Mouse (Mus musculus) liver, embryonic 13.5 days (tissue): Measurements from ENCODE around the gene Edc3. TPM values are rescaled to one million over a fixed set of nuclear protein-coding genes. Genes with fewer than 3 reads are reported as not detected.
A peak's percentile ranks its signal among the peaks of the same experiment; 100 is the strongest.

Experiments
- ATAC-seq: fragments of 200-750 bp; cut with Nextera tagmentation; 2 replicates; pipeline ENCODE4 v1.8.0; 2017; ENCODE audit warnings: low read depth, mild to moderate bottlenecking, moderate number of reproducible peaks, moderate library complexity
- DNase-seq: peaks from one replicate; pipeline ENCODE4 v3.0.0; 2022
- H3K27ac ChIP-seq: fragments of 300-500 bp; sonication (generic); 2 replicates; pipeline ENCODE4 v1.5.1; 2015; ENCODE audit warnings: moderate library complexity, mild to moderate bottlenecking, inconsistent platforms
- H3K27me3 ChIP-seq: fragments of 300-500 bp; sonication (generic); 2 replicates; pipeline ENCODE4 v1.6.1; 2015; ENCODE audit warnings: mild to moderate bottlenecking, inconsistent platforms
- H3K36me3 ChIP-seq: fragments of 300-500 bp; sonication (generic); 2 replicates; pipeline ENCODE4 v1.6.1; 2015; ENCODE audit warnings: mild to moderate bottlenecking, inconsistent platforms
- H3K4me1 ChIP-seq: fragments of 300-500 bp; sonication (generic); replicated peaks from 2 replicates; pipeline ENCODE4 v1.6.1; 2015; ENCODE audit warnings: inconsistent platforms
- H3K4me2 ChIP-seq: fragments of 300-500 bp; sonication (generic); 2 replicates; pipeline ENCODE4 v1.6.1; 2015; ENCODE audit warnings: inconsistent platforms, mild to moderate bottlenecking, moderate library complexity
- H3K4me3 ChIP-seq: fragments of 300-500 bp; sonication (generic); replicated peaks from 2 replicates; pipeline ENCODE4 v1.5.1; 2015; ENCODE audit warnings: mild to moderate bottlenecking, inconsistent platforms
- H3K9ac ChIP-seq: fragments of 300-500 bp; sonication (generic); 2 replicates; pipeline ENCODE4 v1.6.1; 2015; ENCODE audit warnings: mild to moderate bottlenecking, inconsistent platforms
- H3K9me3 ChIP-seq: fragments of 300-500 bp; sonication (generic); replicated peaks from 2 replicates; pipeline ENCODE4 v1.6.1; 2016; ENCODE audit warnings: inconsistent platforms
- WGBS: fragments of 180-500 bp; shearing (Covaris S2); methylation state at CpG from one replicate; pipeline ENCODE4 v1.1.7; 2015; ENCODE audit not compliant: insufficient replicate concordance; 5-methylcytosine and 5-hydroxymethylcytosine counted together
- polyA plus RNA-seq: library from polyadenylated mRNA; unstranded; fragments of >200 nt; fragmentation: Nextera tagmentation; extraction: Ambion mirVana; gene quantifications from 2 replicates; pipeline ENCODE4 v1.2.1, GENCODE M21; 2015

Edc3 gene
- polyA plus RNA-seq, 1 experiment from 2014 or later: 16.7 TPM

GRCm38 (mm10) chr9:57762563-57762991 lies 54.2 kb downstream of the Edc3 start:
- H3K4me1 ChIP-seq: peaks cover 83% of the 10 kb centered on the region
- H3K9ac ChIP-seq: peak overlapping the region; percentile 100
- WGBS: 43% methylated on average over 6 of the region's 6 CpGs
- H3K36me3 ChIP-seq: peaks cover 48% of the 10 kb centered on the region
- H3K27ac ChIP-seq: peak overlapping the region; percentile 98
- ATAC-seq (no peak), DNase-seq (no peak)
- 0 out of 2 replicates have a peak, but pooled peaks cover 11% of the 10 kb centered on the region for H3K27me3 ChIP-seq
- no peaks in the 10 kb centered on the region for H3K9me3 ChIP-seq
- H3K4me2 ChIP-seq: peak overlapping the region; percentile 97
- H3K4me3 ChIP-seq: peak overlapping the region; percentile 96

- under 1% methylated on average over 57 of the region's 57 CpGs for WGBS
- peak; percentile 18 for ATAC-seq
- DNase-seq: peak; percentile 45
Observed at GRCm38 (mm10) chr9:57764147-57764973, 56.0 kb downstream of the Edc3 start.

DNA sequence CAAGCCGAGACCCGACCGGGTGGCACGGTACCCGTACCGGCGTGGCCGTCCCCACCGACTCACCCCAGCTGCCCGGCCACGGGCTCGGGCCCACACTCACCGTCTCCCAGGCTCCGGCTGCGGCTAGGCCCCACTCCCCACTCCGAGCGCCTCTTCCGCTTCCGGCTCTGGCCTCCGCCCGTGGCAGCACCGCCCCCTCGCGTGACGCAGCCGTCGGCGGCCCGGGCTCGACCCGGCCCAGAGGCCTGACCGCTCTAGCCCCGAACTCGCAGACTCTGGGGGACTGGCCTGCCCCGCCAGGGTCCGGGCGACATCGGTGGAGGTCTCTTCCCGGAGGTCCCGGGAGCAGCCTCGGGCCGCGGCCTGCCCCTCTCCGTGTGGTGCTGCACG lies 56.6 kb downstream of the Edc3 start:
- ATAC-seq (peak; percentile 76), DNase-seq (peak; percentile 91)
- Histone ChIP-seq H3K9me3 (no peaks in the 10 kb centered on the region), H3K27me3 (0 out of 2 replicates have a peak, but pooled peaks cover 12% of the 10 kb centered on the region), H3K36me3 (peaks cover 24% of the 10 kb centered on the region), H3K4me2 (peak overlapping the region; percentile 97), H3K4me3 (peak overlapping the region; percentile 96), H3K9ac (peak overlapping the region; percentile 100), H3K4me1 (peaks cover 78% of the 10 kb centered on the region), H3K27ac (peak overlapping the region; percentile 98)
- WGBS: under 1% methylated on average over 44 of the region's 45 CpGs

More at GRCm38 (mm10) chr9:57764147-57764973, 56.0 kb downstream of the Edc3 start:
- peaks cover 30% of the 10 kb centered on the region for H3K36me3 ChIP-seq
- peak overlapping the region; percentile 97 for H3K4me2 ChIP-seq
- H3K4me1 ChIP-seq: peaks cover 78% of the 10 kb centered on the region
- H3K9me3 ChIP-seq: no peaks in the 10 kb centered on the region
- H3K27ac ChIP-seq: peak overlapping the region; percentile 98
- H3K9ac ChIP-seq: peak overlapping the region; percentile 100
- H3K27me3 ChIP-seq: 0 out of 2 replicates have a peak, but pooled peaks cover 12% of the 10 kb centered on the region
- peak overlapping the region; percentile 96 for H3K4me3 ChIP-seq

DNA sequence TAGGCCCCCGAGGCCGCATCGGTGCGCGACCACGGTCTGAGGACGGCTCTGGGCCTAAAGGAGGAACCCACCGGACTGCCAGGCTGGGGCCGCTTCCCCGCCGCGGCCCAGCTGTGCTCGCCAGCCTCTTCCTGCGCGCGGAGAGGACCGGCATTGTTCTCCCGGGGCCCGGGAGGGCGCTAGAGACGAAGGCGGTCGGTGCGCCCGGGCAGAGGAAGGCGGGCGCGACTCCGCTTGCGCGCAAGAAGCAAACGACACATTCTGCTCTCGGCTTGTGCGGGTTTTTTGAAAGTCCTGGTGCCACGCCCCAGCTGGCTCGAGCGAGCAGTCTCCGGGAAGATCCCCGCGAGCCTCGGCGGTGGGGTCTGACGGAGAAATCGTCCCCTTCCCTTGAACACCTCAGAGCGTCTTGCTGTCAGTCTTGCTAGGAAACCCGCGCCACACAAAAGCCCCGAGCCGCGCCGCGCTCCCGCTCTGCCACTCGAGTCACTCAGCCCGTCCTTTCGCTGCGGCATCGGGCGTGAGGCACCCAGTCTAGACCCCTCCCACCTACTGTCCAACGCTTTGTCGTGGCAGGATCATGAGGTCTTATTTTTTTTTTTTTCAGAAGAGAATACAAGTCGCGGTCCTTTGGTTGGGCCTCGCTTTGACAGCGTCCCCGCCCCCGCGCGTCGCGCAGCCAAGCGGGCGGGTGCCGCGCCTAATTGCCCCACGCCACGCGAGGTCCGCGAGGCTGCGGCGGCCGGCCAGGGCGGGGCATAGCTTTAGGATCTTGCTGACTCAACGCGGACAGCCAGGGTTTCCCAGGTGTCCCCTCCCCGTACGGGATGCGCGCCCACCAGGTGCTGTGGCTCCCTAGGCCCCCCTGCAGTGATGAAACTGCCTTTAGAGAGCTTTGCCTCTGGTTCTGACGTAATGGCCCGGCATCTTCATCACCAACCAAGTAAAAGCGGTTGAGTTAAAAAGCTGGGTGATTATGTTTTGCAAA lies 57.3 kb downstream of the Edc3 start, which contains the start of gene Clk3:
Gene Clk3, minus strand, starts transcription at position 497 of the 988 bp plus-strand sequence.
- DNase-seq (peak; percentile 71), ATAC-seq (peak; percentile 9)
- Histone ChIP-seq H3K27me3 (0 out of 2 replicates have a peak, but pooled peaks cover 12% of the 10 kb centered on the region), H3K4me1 (peaks cover 78% of the 10 kb centered on the region), H3K9ac (peak within 1 kb of the TSS; percentile 100), H3K9me3 (no peaks in the 10 kb centered on the region), H3K4me3 (peak within 1 kb of the TSS; percentile 96), H3K36me3 (peaks cover 17% of the 10 kb centered on the region), H3K27ac (peak within 1 kb of the TSS; percentile 98), H3K4me2 (peak within 1 kb of the TSS; percentile 97)
- under 1% methylated on average over 92 of the region's 93 CpGs for WGBS

GRCm38 (mm10) chr9:57766431-57766830 lies 58.1 kb downstream of the Edc3 start:
- 0 out of 2 replicates have a peak, but pooled peaks cover 12% of the 10 kb centered on the region for H3K27me3 ChIP-seq
- H3K27ac ChIP-seq: peak overlapping the region; percentile 98
- peaks cover 10% of the 10 kb centered on the region for H3K36me3 ChIP-seq
- no peaks in the 10 kb centered on the region for H3K9me3 ChIP-seq
- peak overlapping the region; percentile 97 for H3K4me2 ChIP-seq
- peaks cover 77% of the 10 kb centered on the region for H3K4me1 ChIP-seq
- no peak for ATAC-seq
- H3K9ac ChIP-seq: peak overlapping the region; percentile 100
- peak overlapping the region; percentile 96 for H3K4me3 ChIP-seq
- no peak for DNase-seq
- WGBS: 48% methylated on average over 6 of the region's 6 CpGs

- peak overlapping the region; percentile 100 for H3K9ac ChIP-seq
- H3K36me3 ChIP-seq: peaks cover 2% of the 10 kb centered on the region
- H3K4me1 ChIP-seq: peaks cover 77% of the 10 kb centered on the region
- peak overlapping the region; percentile 98 for H3K27ac ChIP-seq
- 0 out of 2 replicates have a peak overlapping the region, but pooled peaks have one; percentile 97 for H3K4me2 ChIP-seq
- WGBS: 89% methylated on average over 4 of the region's 4 CpGs
- H3K4me3 ChIP-seq: no peak overlapping the region
- H3K9me3 ChIP-seq: no peaks in the 10 kb centered on the region
- DNase-seq (no peak), ATAC-seq (no peak)
- 0 out of 2 replicates have a peak, but pooled peaks cover 12% of the 10 kb centered on the region for H3K27me3 ChIP-seq
Observed at GRCm38 (mm10) chr9:57767231-57767630, 58.9 kb downstream of the Edc3 start.

GRCm38 (mm10) chr9:57769539-57770069 lies 61.3 kb downstream of the Edc3 start:
- 23% methylated on average over 2 of the region's 2 CpGs for WGBS
- ATAC-seq: peak; percentile 87
- H3K4me1 ChIP-seq: peaks cover 82% of the 10 kb centered on the region
- DNase-seq: peak; percentile 83
- peak overlapping the region; percentile 100 for H3K27ac ChIP-seq
- 0 out of 2 replicates have a peak, but pooled peaks cover 12% of the 10 kb centered on the region for H3K27me3 ChIP-seq
- H3K4me2 ChIP-seq: peak overlapping the region; percentile 72
- H3K9me3 ChIP-seq: no peaks in the 10 kb centered on the region
- no peaks in the 10 kb centered on the region for H3K36me3 ChIP-seq
- H3K4me3 ChIP-seq: peak overlapping the region; percentile 47
- H3K9ac ChIP-seq: peak overlapping the region; percentile 78

DNA sequence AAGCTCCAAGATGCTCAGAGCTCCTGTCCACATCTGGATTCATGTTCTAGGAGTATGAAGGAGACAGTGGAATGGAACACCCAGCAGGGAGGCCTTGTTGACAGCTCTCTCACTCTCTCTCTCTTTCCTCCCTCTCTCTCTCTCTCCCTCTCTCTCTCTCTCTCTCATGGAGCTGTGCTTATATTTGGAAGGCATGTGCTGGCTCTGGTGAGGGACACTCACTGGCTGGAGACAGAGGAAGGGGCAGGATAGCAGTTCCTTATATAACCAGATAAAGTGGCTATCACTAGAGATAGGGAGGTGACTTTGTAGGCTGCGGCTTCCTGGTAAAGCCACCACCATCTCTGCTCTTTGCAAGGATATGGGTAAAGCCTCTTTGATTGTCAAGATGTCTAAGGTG lies 61.9 kb downstream of the Edc3 start:
- Histone ChIP-seq H3K9ac (peak overlapping the region; percentile 78), H3K27ac (peak overlapping the region; percentile 100), H3K27me3 (0 out of 2 replicates have a peak, but pooled peaks cover 12% of the 10 kb centered on the region), H3K4me2 (peak overlapping the region; percentile 72), H3K9me3 (no peaks in the 10 kb centered on the region), H3K36me3 (no peaks in the 10 kb centered on the region), H3K4me3 (peak overlapping the region; percentile 47), H3K4me1 (peaks cover 88% of the 10 kb centered on the region)
- ATAC-seq (peak; percentile 8; the same call in 1 of the 2 replicates), DNase-seq (peak; percentile 56)
- 15% methylated on average over 1 of the region's 1 CpGs for WGBS

DNA sequence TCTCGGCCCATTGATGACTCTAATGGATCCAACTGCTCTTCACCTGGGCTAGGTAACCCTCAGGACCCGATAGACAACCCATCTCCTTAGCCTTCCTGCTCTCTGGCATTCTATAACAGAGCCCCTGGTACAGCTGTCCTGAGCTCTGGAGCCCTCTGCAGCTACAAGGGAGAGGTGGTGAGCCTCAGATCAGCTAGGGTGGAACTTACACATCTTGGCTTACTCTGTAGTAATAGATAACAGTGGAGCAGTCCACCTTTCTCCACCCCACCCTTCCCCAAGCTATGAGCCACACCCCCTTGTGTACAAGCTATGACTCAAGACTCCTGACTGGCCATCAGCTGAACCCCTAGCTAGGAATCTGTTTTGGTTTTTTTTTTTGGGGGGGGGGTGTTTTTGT lies 62.5 kb downstream of the Edc3 start:
- 37% methylated on average over 2 of the region's 2 CpGs for WGBS
- Histone ChIP-seq H3K9ac (peak overlapping the region; percentile 78), H3K4me1 (peaks cover 93% of the 10 kb centered on the region)

GRCm38 (mm10) chr9:57773754-57774153 lies 65.4 kb downstream of the Edc3 start:
- H3K36me3 ChIP-seq: no peaks in the 10 kb centered on the region
- peaks cover 76% of the 10 kb centered on the region for H3K4me1 ChIP-seq
- peak overlapping the region; percentile 45 for H3K4me2 ChIP-seq
- H3K27me3 ChIP-seq: no peaks in the 10 kb centered on the region
- H3K9me3 ChIP-seq: no peaks in the 10 kb centered on the region
- DNase-seq (peak; percentile 44), ATAC-seq (no peak)
- H3K4me3 ChIP-seq: no peak overlapping the region
- 49% methylated on average over 3 of the region's 3 CpGs for WGBS
- peak overlapping the region; percentile 100 for H3K27ac ChIP-seq
- peak overlapping the region; percentile 64 for H3K9ac ChIP-seq

More for the DNA sequence above, 62.5 kb downstream of the Edc3 start:
- Histone ChIP-seq H3K4me3 (peak overlapping the region; percentile 47), H3K4me2 (peak overlapping the region; percentile 72), H3K9me3 (no peaks in the 10 kb centered on the region), H3K36me3 (no peaks in the 10 kb centered on the region), H3K27me3 (0 out of 2 replicates have a peak, but pooled peaks cover 12% of the 10 kb centered on the region), H3K27ac (peak overlapping the region; percentile 100)
- peak; percentile 79 for ATAC-seq
- DNase-seq: peak; percentile 79
